Mouse (Mus musculus) Patski (cell line): ENCODE results near the gene Hist1h2bj. TPM values are rescaled to one million over a fixed set of nuclear protein-coding genes. Genes with fewer than 3 reads are reported as not detected.
A peak's percentile ranks its signal among the peaks of the same experiment; 100 is the strongest.
"Not testable (repeated sequence)": the region's sequence is repeated elsewhere in the genome, so short reads cannot be mapped to it uniquely, and the experiment has no call there.

ENCODE experiments used
- ATAC-seq: fragments of 100-300 bp; one replicate; pipeline ENCODE4 v1.8.0; 2021
- CTCF ChIA-PET: fragments of 350-600 bp; sonication (Branson Sonifier 250); formaldehyde crosslinking; loops from one replicate; lab custom pipeline; 2022; ENCODE audit warnings: inconsistent platforms; lab: Charles Lee
- POLR2A ChIA-PET: fragments of 350-600 bp; sonication (Branson Sonifier 250); formaldehyde crosslinking; loops from one replicate; lab custom pipeline; 2022; ENCODE audit warnings: antibody characterized with exemption, inconsistent platforms; lab: Charles Lee
- DNase-seq: peaks from one replicate; pipeline ENCODE4 v3.0.0-alpha.2; 2011; ENCODE audit warnings: low read depth, low spot score
- H3K27me3 ChIP-seq: fragments of 371-371 bp; one replicate; pipeline ENCODE4 v1.5.1; 2021
- CTCF ChIP-seq: fragments of 100-300 bp; IDR thresholded peaks from one replicate; pipeline ENCODE4 v1.5.1; 2021
- in situ Hi-C: fragments of 300-500 bp; cut with MboI; formaldehyde crosslinking; loops from 3 replicates; pipeline ENCODE4 v1.11.1; 2018; ENCODE audit warnings: low pct_unique_long_range_greater_than_20kb, mixed read lengths
- polyA plus RNA-seq: library from polyadenylated mRNA; unstranded; gene quantifications from one replicate; pipeline ENCODE4 v1.2.3, GENCODE M21; 2021

Gene Hist1h2bj
- polyA plus RNA-seq, 1 experiment from 2014 or later = not detected

- ChIA-PET POLR2A (interaction anchor here (0.5 to 0.6 kb wide), 3 partner anchors 12 to 72 kb away, joined by 4 to 9 read pairs (median 5); no protein-coding TSS in a partner anchor), CTCF (interaction anchor here (0.6 to 2.0 kb wide), 8 partner anchors 8 to 154 kb away, joined by 3 to 5 read pairs (median 4); no protein-coding TSS in a partner anchor)
- no peaks in the 10 kb centered on the region for H3K27me3 ChIP-seq
- in situ Hi-C loops = loop anchor here (5.0 to 25.0 kb wide), 7 partner anchors 58 to 1715 kb away; partner anchors contain the start of genes Hist1h1t, Hist1h2bb, Hist1h3c and Hist1h4c
- no peak for TF ChIP-seq CTCF
- ATAC-seq (no peak), DNase-seq (no peak)
These were observed 13.1 kb upstream of the Hist1h2bj start for GRCm38 (mm10) chr13:22029928-22030327.

DNA sequence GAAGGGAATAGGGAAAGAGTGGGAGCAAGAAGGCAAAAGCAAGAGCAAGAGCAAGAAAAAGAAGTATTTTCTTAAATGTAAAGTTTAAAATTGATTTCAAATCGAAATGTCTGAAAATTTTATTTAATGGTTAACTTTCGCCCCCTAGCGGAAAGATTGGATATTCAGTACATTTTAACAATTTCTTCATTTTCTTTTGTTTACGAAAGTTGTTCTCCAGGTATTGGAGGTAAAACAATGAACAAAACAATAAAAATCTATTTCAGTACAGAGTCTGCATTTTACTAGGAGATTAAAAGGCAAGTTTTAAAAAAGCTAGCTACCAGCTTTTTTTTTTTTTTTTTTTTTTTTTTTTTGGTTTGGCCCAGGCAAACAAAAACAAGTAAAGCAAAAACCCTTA is 12.5 kb upstream of the Hist1h2bj start:
- no peaks in the 10 kb centered on the region for H3K27me3 ChIP-seq
- no peak for DNase-seq
- peak; percentile 43 for TF ChIP-seq CTCF
- ChIA-PET POLR2A (interaction anchor here (0.6 kb wide), 2 partner anchors 12 to 72 kb away, joined by 4 to 5 read pairs; no protein-coding TSS in a partner anchor), CTCF (interaction anchor here (0.6 to 1.6 kb wide), 7 partner anchors 9 to 147 kb away, joined by 3 to 5 read pairs (median 3); no protein-coding TSS in a partner anchor)
- no peak for ATAC-seq
- in situ Hi-C loops = loop anchor here (10.0 to 25.0 kb wide), 5 partner anchors 296 to 1714 kb away; partner anchors contain the start of genes Hist1h1t, Hist1h2bb, Hist1h3c and Hist1h4c

- ChIA-PET POLR2A (no interaction called here), CTCF (interaction anchor here (1.4 kb wide), 1 partner anchor 10 kb away, joined by 4 read pairs; no protein-coding TSS in a partner anchor)
- in situ Hi-C loops = loop anchor here (10.0 to 25.0 kb wide), 5 partner anchors 299 to 1711 kb away; partner anchors contain the start of genes Hist1h1t, Hist1h2bb, Hist1h3c and Hist1h4c
- TF ChIP-seq CTCF = no peak
- no peak for DNase-seq
- no peaks in the 10 kb centered on the region for H3K27me3 ChIP-seq
- ATAC-seq = no peak
These were observed 9.1 kb upstream of the Hist1h2bj start for GRCm38 (mm10) chr13:22033741-22034442.

GRCm38 (mm10) chr13:22034443-22035266 is 8.4 kb upstream of the Hist1h2bj start:
- H3K27me3 ChIP-seq = no peaks in the 10 kb centered on the region
- peak; percentile 22 for ATAC-seq
- no peak for DNase-seq
- in situ Hi-C loops = loop anchor here (10.0 to 25.0 kb wide), 5 partner anchors 300 to 1710 kb away; partner anchors contain the start of genes Hist1h1t, Hist1h2bb, Hist1h3c and Hist1h4c
- POLR2A ChIA-PET = no interaction called here
- no peak for TF ChIP-seq CTCF
- CTCF ChIA-PET = interaction anchor here (1.4 kb wide), 1 partner anchor 9 kb away, joined by 4 read pairs; no protein-coding TSS in a partner anchor

- in situ Hi-C loops = loop anchor here (10.0 to 25.0 kb wide), 5 partner anchors 301 to 1709 kb away; partner anchors contain the start of genes Hist1h1t, Hist1h2bb, Hist1h3c and Hist1h4c
- peak; percentile 98 for ATAC-seq
- CTCF ChIA-PET = interaction anchor here (0.9 to 1.4 kb wide), 2 partner anchors 8 to 1366 kb away, joined by 3 to 4 read pairs; no protein-coding TSS in a partner anchor
- H3K27me3 ChIP-seq, POLR2A ChIA-PET: not testable (repeated sequence)
- peak; percentile 89 for DNase-seq
These were observed 7.5 kb upstream of the Hist1h2bj start, which contains the start of the genes Hist1h2ah and Hist1h2bk for GRCm38 (mm10) chr13:22035267-22036148. Hist1h2ah (minus strand) TSS chr13:22035568. Hist1h2bk (plus strand) TSS chr13:22035870.

DNA sequence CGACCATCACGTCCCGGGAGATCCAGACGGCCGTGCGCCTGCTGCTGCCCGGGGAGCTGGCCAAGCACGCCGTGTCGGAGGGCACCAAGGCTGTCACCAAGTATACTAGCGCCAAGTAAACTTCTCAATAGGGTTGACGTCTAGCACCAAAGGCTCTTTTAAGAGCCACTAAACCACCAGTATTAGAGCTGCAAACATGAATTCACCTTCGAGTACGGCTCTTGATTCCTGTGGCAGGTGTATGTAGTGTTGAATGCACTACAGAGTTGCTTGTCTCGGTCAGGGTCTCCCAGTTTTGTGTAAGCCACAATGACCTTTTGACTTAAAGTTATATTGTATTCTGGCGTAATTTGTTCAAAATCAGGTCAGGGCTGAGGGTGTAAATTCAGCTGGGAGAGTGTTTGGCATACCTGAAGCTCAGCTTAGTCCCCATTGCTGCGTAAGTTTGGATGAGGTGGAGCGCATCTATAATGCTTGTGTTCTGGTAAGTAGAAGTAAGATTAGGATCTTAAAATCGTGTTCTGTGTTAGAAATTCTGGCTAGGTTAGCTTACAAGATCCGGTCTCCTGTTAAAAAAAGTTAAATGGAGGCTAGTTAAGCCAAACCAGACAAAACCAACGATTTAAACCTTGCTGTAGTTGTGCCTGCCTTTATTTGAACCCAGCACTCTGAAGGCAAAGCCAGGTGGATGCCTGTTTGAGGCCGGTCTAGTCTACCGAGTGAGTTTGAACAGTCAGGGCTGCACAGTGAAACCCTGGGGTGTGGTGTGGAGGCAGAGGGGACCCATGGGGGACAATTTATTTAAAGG is 6.7 kb upstream of the Hist1h2bj start:
- H3K27me3 ChIP-seq = no peaks in the 10 kb centered on the region
- CTCF ChIA-PET = interaction anchor here (0.9 kb wide), 1 partner anchor 1365 kb away, joined by 3 read pairs; no protein-coding TSS in a partner anchor
- no peak for DNase-seq
- peak; percentile 10 for ATAC-seq
- no peak for TF ChIP-seq CTCF
- in situ Hi-C loops = loop anchor here (10.0 to 25.0 kb wide), 5 partner anchors 302 to 1708 kb away; partner anchors contain the start of genes Hist1h1t, Hist1h2bb, Hist1h3c and Hist1h4c
- POLR2A ChIA-PET = no interaction called here

DNA sequence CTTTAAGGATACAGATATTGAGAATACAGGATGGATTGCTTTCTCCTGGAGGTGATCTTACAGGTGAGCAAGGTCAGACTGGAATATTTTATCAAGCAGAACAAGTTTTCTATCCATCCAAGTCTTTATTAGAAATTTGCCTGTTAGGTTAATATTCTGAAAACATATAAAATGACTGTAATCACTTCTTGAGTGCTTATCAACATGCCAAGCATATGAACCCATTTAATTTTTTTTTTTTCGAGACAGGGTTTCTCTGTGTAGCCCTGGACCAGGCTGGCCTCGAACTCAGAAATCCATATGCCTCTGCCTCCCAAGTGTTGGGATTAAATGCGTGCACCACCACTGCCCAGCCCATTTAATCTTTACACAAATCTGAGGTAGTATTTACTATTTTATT is 6.0 kb upstream of the Hist1h2bj start:
- DNase-seq (no peak), ATAC-seq (no peak)
- in situ Hi-C loops = loop anchor here (10.0 to 25.0 kb wide), 5 partner anchors 302 to 1708 kb away; partner anchors contain the start of genes Hist1h1t, Hist1h2bb, Hist1h3c and Hist1h4c
- no peak for TF ChIP-seq CTCF
- ChIA-PET POLR2A (no interaction called here), CTCF (interaction anchor here (1.0 kb wide), 1 partner anchor 1387 kb away, joined by 3 read pairs; no protein-coding TSS in a partner anchor)
- no peaks in the 10 kb centered on the region for H3K27me3 ChIP-seq

DNA sequence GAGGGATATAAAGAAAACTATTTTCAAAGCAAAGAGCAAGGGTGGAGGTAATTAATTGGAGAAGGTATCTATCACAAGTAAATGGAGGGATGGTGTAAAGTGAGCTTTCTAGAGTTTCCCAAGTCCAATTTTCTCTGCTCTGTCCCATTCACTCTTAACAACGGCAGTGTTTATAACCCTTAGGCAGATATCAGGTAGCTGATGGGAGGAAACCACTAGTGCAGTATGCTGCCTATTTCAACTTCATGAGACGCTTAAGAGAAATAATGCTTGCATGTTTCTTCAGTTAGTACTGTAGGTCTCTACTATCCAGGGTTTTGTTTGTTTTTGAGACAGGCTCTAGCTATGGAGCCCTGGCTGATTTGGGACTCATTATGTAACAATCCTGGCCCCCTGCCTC is 5.6 kb upstream of the Hist1h2bj start:
- no peak for ATAC-seq
- no peak for TF ChIP-seq CTCF
- no peaks in the 10 kb centered on the region for H3K27me3 ChIP-seq
- POLR2A ChIA-PET = no interaction called here
- DNase-seq = no peak
- in situ Hi-C loops = loop anchor here (10.0 to 25.0 kb wide), 5 partner anchors 303 to 1707 kb away; partner anchors contain the start of genes Hist1h1t, Hist1h2bb, Hist1h3c and Hist1h4c
- CTCF ChIA-PET = interaction anchor here (1.0 kb wide), 1 partner anchor 1387 kb away, joined by 3 read pairs; no protein-coding TSS in a partner anchor
